Mouse (Mus musculus) erythroblast, embryonic 14.5 days (primary cell): ENCODE data around the gene Ppp1r2.

ENCODE experiments used
- GATA1 ChIP-seq: IDR thresholded peaks from 2 replicates; pipeline ENCODE4 v1.6.1; 2012; ENCODE audit warnings: low read length, inconsistent platforms, mixed read lengths
- TAL1 ChIP-seq: IDR thresholded peaks from 3 replicates; pipeline ENCODE4 v1.6.1; 2012; ENCODE audit warnings: low read length, inconsistent platforms, mixed read lengths

- TF ChIP-seq GATA1: no peak
- TF ChIP-seq TAL1: no peak
Measured at GRCm38 (mm10) chr16:31293761-31294160, 18.7 kb upstream of the Ppp1r2 start.
